Mouse (Mus musculus): ENCODE data around the gene Robo3. TPM values are rescaled to one million over a fixed set of nuclear protein-coding genes. Genes with fewer than 3 reads are reported as not detected.

The Robo3 gene
- total and polyA plus RNA-seq, 2 experiments from 2014 or later = 0.12 TPM; not detected in 1

GRCm38 (mm10) chr9:37368860-37369259 is 64.2 kb downstream of the Robo3 start:
- Histone ChIP-seq H3K4me3 (ENCODE audit: low read depth, low read length) (no peak overlapping the region), H3K9ac (replicated peaks; ENCODE audit: low read depth, low read length) (no peak overlapping the region), H3K27ac (ENCODE audit: low read depth) (peak overlapping the region; percentile 49), H3K4me2 (ENCODE audit: low read depth, low read length) (no peak overlapping the region), H3K27me3 (ENCODE audit: control insufficient read depth, insufficient read depth, low read length) (no peaks in the 10 kb centered on the region), H3K36me3 (replicated peaks; ENCODE audit: control insufficient read depth, insufficient read depth, low read length) (no peaks in the 10 kb centered on the region), H3K9me3 (replicated peaks; ENCODE audit: control insufficient read depth, low read length) (no peaks in the 10 kb centered on the region), H3K4me1 (ENCODE audit: control insufficient read depth, insufficient read depth) (no peaks in the 10 kb centered on the region)
- DNase-seq (ENCODE audit: low spot score) (no peak), ATAC-seq (ENCODE audit: insufficient read depth, low read depth) (peak; percentile 20; the same call in 1 of the 2 replicates)
- TF ChIP-seq CTCF (IDR thresholded peaks at IDR 0.05; ENCODE audit: low read depth) (no peak; the same call in 1 of the 2 replicates), EP300 (IDR thresholded peaks at IDR 0.05; ENCODE audit: low read depth) (no peak)
- 53% methylated on average over 8 of the region's 8 CpGs for WGBS

GRCm38 (mm10) chr9:37368081-37368830 is 64.8 kb downstream of the Robo3 start:
- WGBS = 49% methylated on average over 11 of the region's 11 CpGs
- DNase-seq (ENCODE audit: low spot score) (no peak), ATAC-seq (ENCODE audit: insufficient read depth, low read depth) (no peak)
- H3K9me3 ChIP-seq (replicated peaks; ENCODE audit: control insufficient read depth, low read length) = no peaks in the 10 kb centered on the region
- H3K27ac ChIP-seq (ENCODE audit: low read depth) = peak overlapping the region; percentile 49
- H3K4me3 ChIP-seq (ENCODE audit: low read depth, low read length) = no peak overlapping the region
- no peak overlapping the region for H3K9ac ChIP-seq (replicated peaks; ENCODE audit: low read depth, low read length)
- H3K4me1 ChIP-seq (ENCODE audit: control insufficient read depth, insufficient read depth) = no peaks in the 10 kb centered on the region
- no peak overlapping the region for H3K4me2 ChIP-seq (ENCODE audit: low read depth, low read length)
- no peaks in the 10 kb centered on the region for H3K36me3 ChIP-seq (replicated peaks; ENCODE audit: control insufficient read depth, insufficient read depth, low read length)
- TF ChIP-seq EP300 (IDR thresholded peaks at IDR 0.05; ENCODE audit: low read depth) = no peak
- no peak for TF ChIP-seq CTCF (IDR thresholded peaks at IDR 0.05; ENCODE audit: low read depth)
- H3K27me3 ChIP-seq (ENCODE audit: control insufficient read depth, insufficient read depth, low read length) = no peaks in the 10 kb centered on the region

GRCm38 (mm10) chr9:37367301-37368080 is 65.6 kb downstream of the Robo3 start, which contains the start of gene Hepacam:
Gene Hepacam, plus strand, starts transcription at chr9:37367351.
- Histone ChIP-seq H3K36me3 (replicated peaks; ENCODE audit: control insufficient read depth, insufficient read depth, low read length) (no peaks in the 10 kb centered on the region), H3K27ac (ENCODE audit: low read depth) (no peak within 1 kb of the TSS; the same call in 1 of the 2 replicates), H3K4me3 (ENCODE audit: low read depth, low read length) (no peak within 1 kb of the TSS), H3K4me2 (ENCODE audit: low read depth, low read length) (no peak within 1 kb of the TSS), H3K27me3 (ENCODE audit: control insufficient read depth, insufficient read depth, low read length) (no peaks in the 10 kb centered on the region), H3K4me1 (ENCODE audit: control insufficient read depth, insufficient read depth) (no peaks in the 10 kb centered on the region), H3K9ac (replicated peaks; ENCODE audit: low read depth, low read length) (no peak within 1 kb of the TSS), H3K9me3 (replicated peaks; ENCODE audit: control insufficient read depth, low read length) (no peaks in the 10 kb centered on the region)
- DNase-seq (ENCODE audit: low spot score) = no peak
- no peak for ATAC-seq (ENCODE audit: insufficient read depth, low read depth)
- WGBS = 86% methylated on average over 17 of the region's 17 CpGs
- no peak for TF ChIP-seq CTCF (IDR thresholded peaks at IDR 0.05; ENCODE audit: low read depth)
- TF ChIP-seq EP300 (IDR thresholded peaks at IDR 0.05; ENCODE audit: low read depth) = no peak

- no peaks in the 10 kb centered on the region for H3K4me1 ChIP-seq (ENCODE audit: control insufficient read depth, insufficient read depth)
- no peak for DNase-seq (ENCODE audit: low spot score)
- 41% methylated on average over 5 of the region's 5 CpGs for WGBS
- no peak overlapping the region for H3K9ac ChIP-seq (replicated peaks; ENCODE audit: low read depth, low read length)
- H3K27me3 ChIP-seq (ENCODE audit: control insufficient read depth, insufficient read depth, low read length) = no peaks in the 10 kb centered on the region
- H3K9me3 ChIP-seq (replicated peaks; ENCODE audit: control insufficient read depth, low read length) = no peaks in the 10 kb centered on the region
- TF ChIP-seq CTCF (IDR thresholded peaks at IDR 0.05; ENCODE audit: low read depth) (no peak), EP300 (IDR thresholded peaks at IDR 0.05; ENCODE audit: low read depth) (no peak)
- no peak overlapping the region for H3K27ac ChIP-seq (ENCODE audit: low read depth)
- H3K36me3 ChIP-seq (replicated peaks; ENCODE audit: control insufficient read depth, insufficient read depth, low read length) = no peaks in the 10 kb centered on the region
- ATAC-seq (ENCODE audit: insufficient read depth, low read depth) = no peak
- H3K4me2 ChIP-seq (ENCODE audit: low read depth, low read length) = no peak overlapping the region
- no peak overlapping the region for H3K4me3 ChIP-seq (ENCODE audit: low read depth, low read length)
These were observed 67.3 kb downstream of the Robo3 start for GRCm38 (mm10) chr9:37365706-37366105.

Other genes starting within 250 kb of the Robo3 start
- 8.2 and 11.2 TPM in 2 replicates for gene Tmem218, start 225.0 kb downstream of the Robo3 start, total RNA-seq (2014; rRNA removed; ENCODE audit: low replicate concordance)
- gene Tmem218, start 225.0 kb downstream of the Robo3 start, polyA plus RNA-seq (2015; fragmentation: Nextera tagmentation; extraction: Ambion mirVana) = 13.5 and 13.7 TPM in 2 replicates
- 0.92 and 3.7 TPM in 2 replicates for gene Slc37a2, start 177.5 kb downstream of the Robo3 start, total RNA-seq (2014; rRNA removed; ENCODE audit: low replicate concordance)
- gene Slc37a2, start 177.5 kb downstream of the Robo3 start, polyA plus RNA-seq (2015; fragmentation: Nextera tagmentation; extraction: Ambion mirVana) = 1.2 and 1.4 TPM in 2 replicates
- gene Ccdc15, start 84.8 kb downstream of the Robo3 start, total RNA-seq (2014; rRNA removed; ENCODE audit: low replicate concordance) = 0.99 and 4.4 TPM in 2 replicates
- gene Ccdc15, start 84.8 kb downstream of the Robo3 start, polyA plus RNA-seq (2015; fragmentation: Nextera tagmentation; extraction: Ambion mirVana) = 2.5 and 2.7 TPM in 2 replicates
- gene Hepacam, start 65.9 kb downstream of the Robo3 start, total RNA-seq (2014; rRNA removed; ENCODE audit: low replicate concordance) = 0.04 TPM in 1 of 2 replicates, not detected in the other
- 0.03 and 0.10 TPM in 2 replicates for gene Hepacam, start 65.9 kb downstream of the Robo3 start, polyA plus RNA-seq (2015; fragmentation: Nextera tagmentation; extraction: Ambion mirVana)
- gene Robo4, start 31.3 kb downstream of the Robo3 start, total RNA-seq (2014; rRNA removed; ENCODE audit: low replicate concordance) = 29.5 and 44.2 TPM in 2 replicates
- gene Robo4, start 31.3 kb downstream of the Robo3 start, polyA plus RNA-seq (2015; fragmentation: Nextera tagmentation; extraction: Ambion mirVana) = 10.2 and 12.4 TPM in 2 replicates
- gene Msantd2, start 56.1 kb upstream of the Robo3 start, total RNA-seq (2014; rRNA removed; ENCODE audit: low replicate concordance) = 3.8 and 5.3 TPM in 2 replicates
- 5.8 and 6.4 TPM in 2 replicates for gene Msantd2, start 56.1 kb upstream of the Robo3 start, polyA plus RNA-seq (2015; fragmentation: Nextera tagmentation; extraction: Ambion mirVana)
- gene Esam, start 94.8 kb upstream of the Robo3 start, total RNA-seq (2014; rRNA removed; ENCODE audit: low replicate concordance) = 115 and 117 TPM in 2 replicates
- 82.6 and 83.4 TPM in 2 replicates for gene Esam, start 94.8 kb upstream of the Robo3 start, polyA plus RNA-seq (2015; fragmentation: Nextera tagmentation; extraction: Ambion mirVana)
- gene Vsig2, start 106.0 kb upstream of the Robo3 start, total RNA-seq (2014; rRNA removed; ENCODE audit: low replicate concordance) = 17.2 TPM in 1 of 2 replicates, not detected in the other
- 1.4 and 1.5 TPM in 2 replicates for gene Vsig2, start 106.0 kb upstream of the Robo3 start, polyA plus RNA-seq (2015; fragmentation: Nextera tagmentation; extraction: Ambion mirVana)
- not detected in 2 replicates for gene Nrgn, start 119.7 kb upstream of the Robo3 start, total RNA-seq (2014; rRNA removed; ENCODE audit: low replicate concordance)
- 2.0 and 2.3 TPM in 2 replicates for gene Nrgn, start 119.7 kb upstream of the Robo3 start, polyA plus RNA-seq (2015; fragmentation: Nextera tagmentation; extraction: Ambion mirVana)
- 5.4 and 5.8 TPM in 2 replicates for gene Siae, start 122.5 kb upstream of the Robo3 start, total RNA-seq (2014; rRNA removed; ENCODE audit: low replicate concordance)
- gene Siae, start 122.5 kb upstream of the Robo3 start, polyA plus RNA-seq (2015; fragmentation: Nextera tagmentation; extraction: Ambion mirVana) = 6.4 and 9.3 TPM in 2 replicates
- 13.8 TPM in 1 of 2 replicates, not detected in the other for gene Spa17, start 180.5 kb upstream of the Robo3 start, total RNA-seq (2014; rRNA removed; ENCODE audit: low replicate concordance)
- 14.0 and 15.7 TPM in 2 replicates for gene Spa17, start 180.5 kb upstream of the Robo3 start, polyA plus RNA-seq (2015; fragmentation: Nextera tagmentation; extraction: Ambion mirVana)
- gene Tbrg1, start 224.1 kb upstream of the Robo3 start, total RNA-seq (2014; rRNA removed; ENCODE audit: low replicate concordance) = 73.3 and 86.2 TPM in 2 replicates
- 78.3 and 80.5 TPM in 2 replicates for gene Tbrg1, start 224.1 kb upstream of the Robo3 start, polyA plus RNA-seq (2015; fragmentation: Nextera tagmentation; extraction: Ambion mirVana)
- not detected in 2 replicates for gene Panx3, start 236.0 kb upstream of the Robo3 start, total RNA-seq (2014; rRNA removed; ENCODE audit: low replicate concordance)
- gene Panx3, start 236.0 kb upstream of the Robo3 start, polyA plus RNA-seq (2015; fragmentation: Nextera tagmentation; extraction: Ambion mirVana) = not detected in 2 replicates

Measured in heart, postnatal 0 days (tissue).